Mouse (Mus musculus) erythroblast, embryonic 14.5 days (primary cell): ENCODE measurements around the gene Tmem219.

Experiments
- GATA1 ChIP-seq: IDR thresholded peaks from 2 replicates; pipeline ENCODE4 v1.6.1; 2012; ENCODE audit warnings: low read length, inconsistent platforms, mixed read lengths
- TAL1 ChIP-seq: IDR thresholded peaks from 3 replicates; pipeline ENCODE4 v1.6.1; 2012; ENCODE audit warnings: low read length, inconsistent platforms, mixed read lengths

- TF ChIP-seq TAL1, result no peak
- no peak for TF ChIP-seq GATA1
Measured at GRCm38 (mm10) chr7:126932652-126933051, 9.9 kb upstream of the Tmem219 start.
